Mouse (Mus musculus): ENCODE results near the gene Dmtf1.
"Not testable (repeated sequence)": the region's sequence is repeated elsewhere in the genome, so short reads cannot be mapped to it uniquely, and the experiment has no call there.

The Dmtf1 gene

DNA sequence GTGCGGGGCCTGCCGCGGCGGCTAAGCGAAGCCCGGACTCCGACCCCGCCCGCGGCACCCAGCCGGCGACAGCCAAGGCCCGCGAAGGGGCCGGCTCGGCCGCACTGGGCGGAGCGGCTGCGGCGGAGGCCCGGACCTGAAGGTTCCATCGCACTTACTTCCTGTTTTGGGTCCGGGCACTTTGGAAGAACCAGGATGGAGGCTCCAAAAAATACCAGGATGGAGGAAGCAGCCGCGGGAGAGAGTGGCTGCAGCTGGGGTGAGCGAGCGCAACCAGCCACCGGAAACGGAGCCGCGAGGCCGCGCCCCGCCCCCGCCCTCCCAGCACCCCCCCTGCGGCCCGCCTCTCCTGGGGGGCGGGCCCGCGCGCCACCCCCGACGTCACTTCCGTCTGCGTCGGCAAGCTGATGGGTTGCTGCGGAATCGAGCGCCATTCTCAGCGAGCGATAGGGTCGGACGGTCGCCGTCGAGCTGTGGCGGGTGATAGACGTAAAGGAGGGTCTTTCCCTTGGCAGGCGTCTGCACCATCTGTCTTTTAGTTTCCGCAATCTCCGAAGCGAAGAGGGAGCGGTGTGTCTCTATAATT is at the start of gene Dmtf1:
Gene Dmtf1 (minus strand): TSS at position 321 of the 586 bp plus-strand sequence.
- DNase-seq (ENCODE audit: low read depth, low spot score): peak; percentile 94

DNA sequence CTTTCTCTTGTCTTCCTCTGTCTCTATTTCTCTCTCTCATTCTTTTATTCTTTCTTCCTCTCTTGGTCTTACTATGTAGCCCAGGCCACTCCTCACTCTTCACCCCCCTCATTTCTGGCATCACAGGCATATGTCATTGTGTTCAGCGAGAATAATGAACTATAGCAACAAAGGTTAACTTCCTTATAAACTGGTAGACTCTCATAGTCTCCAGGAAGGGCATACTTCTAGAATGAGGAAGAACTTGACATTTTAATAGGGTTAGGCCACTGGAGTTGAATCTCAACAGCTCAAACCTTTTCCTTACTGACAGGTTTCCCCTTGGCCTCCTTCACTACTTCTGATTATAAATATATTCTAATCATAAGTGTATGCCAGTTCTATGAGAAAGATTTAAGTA is 24.9 kb upstream of the Dmtf1 start:
- DNase-seq (ENCODE audit: low read depth, low spot score): no peak

DNA sequence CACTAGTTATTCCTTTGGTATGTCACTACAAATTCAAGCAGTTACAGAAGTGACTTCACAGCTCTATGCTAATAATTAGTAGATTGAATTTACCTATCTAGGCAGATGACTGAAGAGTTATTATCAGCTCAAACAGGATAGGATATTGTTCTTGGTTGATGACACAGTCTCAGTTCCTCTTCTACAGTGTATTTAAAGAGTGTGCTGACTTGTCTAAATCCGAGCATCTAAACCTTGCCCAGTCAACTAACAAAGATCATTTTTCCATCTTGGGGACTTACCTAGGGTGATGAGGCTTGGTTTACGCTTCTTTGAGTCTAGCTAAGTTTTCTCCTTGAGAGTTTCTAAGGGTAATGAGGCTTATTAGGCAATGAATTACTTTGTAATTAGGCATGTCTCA is 11.7 kb upstream of the Dmtf1 start:
- peak; percentile 62 for DNase-seq (ENCODE audit: low read depth, low spot score)

DNA sequence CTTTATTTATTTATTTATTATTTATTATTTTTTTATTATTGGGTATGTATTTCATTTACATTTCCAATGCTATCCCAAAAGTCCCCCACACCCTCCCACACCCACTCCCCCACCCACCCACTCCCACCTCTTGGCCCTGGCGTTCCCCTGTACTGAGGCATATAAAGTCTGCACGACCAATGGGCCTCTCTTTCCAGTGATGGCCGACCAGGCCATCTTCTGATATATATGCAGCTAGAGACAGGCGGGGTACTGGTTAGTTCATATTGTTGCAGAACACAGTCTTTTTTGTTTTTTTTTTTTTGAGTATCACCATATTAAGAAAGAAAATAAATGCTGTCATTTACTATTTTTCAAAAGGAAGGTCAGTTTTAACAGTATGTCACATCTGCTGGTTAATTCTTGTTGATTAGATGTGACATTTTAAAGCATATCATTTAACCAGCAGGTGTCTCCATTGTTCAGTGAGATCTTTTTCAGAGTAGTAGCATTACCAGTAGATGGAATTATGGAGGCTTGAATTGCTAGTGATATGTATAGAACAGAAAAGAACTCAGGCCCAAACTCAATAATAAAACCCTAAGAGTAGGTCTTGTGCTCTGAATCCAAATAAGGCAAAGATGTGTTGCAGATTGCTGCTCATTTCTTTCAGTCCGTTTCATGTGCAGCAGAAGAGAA is 7.9 kb upstream of the Dmtf1 start:
- DNase-seq (ENCODE audit: low read depth, low spot score): peak; percentile 48

DNA sequence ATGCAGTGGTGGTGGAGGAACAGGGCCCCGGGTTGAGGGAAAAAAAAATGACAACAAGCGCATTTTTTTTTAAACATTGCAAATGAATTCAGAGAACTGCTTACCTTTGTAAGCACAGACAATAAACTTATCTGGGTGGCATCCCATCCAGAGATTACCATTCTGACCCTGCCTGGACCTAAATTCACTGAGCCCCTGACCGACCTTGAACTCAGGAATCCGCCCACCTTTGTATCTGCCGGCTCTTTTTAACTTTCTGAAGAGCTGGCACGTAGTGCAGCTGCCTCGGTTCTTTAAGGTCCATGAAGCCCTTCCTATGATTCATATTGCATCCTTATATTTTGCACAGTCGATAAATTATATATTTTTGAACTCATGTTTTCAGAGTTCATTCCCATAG is 4.8 kb upstream of the Dmtf1 start:
- no peak for DNase-seq (ENCODE audit: low read depth, low spot score)

DNA sequence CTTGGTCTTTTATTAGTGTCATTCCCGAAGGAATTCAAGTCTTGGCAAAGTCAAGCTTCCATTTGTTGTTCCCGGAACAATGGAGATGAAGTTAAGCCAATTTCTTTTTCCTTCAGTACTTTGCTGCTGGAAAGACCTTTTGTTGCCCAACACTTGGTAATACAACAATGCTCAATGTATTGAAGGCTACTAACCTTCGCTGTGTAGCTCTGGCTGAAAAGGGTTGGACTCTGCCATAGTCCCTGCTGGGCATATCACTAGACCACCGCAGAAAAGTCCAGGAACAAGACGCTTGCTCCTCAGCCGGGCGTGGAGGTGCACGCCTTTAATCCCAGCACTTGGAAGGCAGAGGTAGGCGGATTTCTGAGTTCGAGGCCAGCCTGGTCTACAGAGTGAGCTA is 3.6 kb upstream of the Dmtf1 start:
- DNase-seq (ENCODE audit: low read depth, low spot score): not testable (repeated sequence)

DNA sequence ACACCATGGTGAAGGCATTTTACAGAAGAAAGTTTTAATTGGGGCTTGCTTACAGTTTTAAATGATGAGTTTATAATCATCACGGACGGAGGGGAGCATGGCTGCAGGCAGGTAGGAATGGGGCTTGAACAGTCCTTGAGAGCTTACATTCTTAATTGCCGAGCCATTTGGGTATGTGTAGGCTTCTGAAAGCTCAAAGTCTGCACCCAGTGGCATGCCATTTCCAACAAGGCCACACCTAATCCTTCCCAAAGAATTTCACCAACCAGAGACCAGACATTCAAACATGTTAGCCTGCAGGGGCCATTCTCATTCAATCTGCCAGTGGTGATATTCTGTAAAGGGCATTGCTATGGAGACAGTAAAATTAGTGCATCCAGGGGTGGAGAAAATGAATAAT is 1.8 kb upstream of the Dmtf1 start:
- no peak for DNase-seq (ENCODE audit: low read depth, low spot score)

DNA sequence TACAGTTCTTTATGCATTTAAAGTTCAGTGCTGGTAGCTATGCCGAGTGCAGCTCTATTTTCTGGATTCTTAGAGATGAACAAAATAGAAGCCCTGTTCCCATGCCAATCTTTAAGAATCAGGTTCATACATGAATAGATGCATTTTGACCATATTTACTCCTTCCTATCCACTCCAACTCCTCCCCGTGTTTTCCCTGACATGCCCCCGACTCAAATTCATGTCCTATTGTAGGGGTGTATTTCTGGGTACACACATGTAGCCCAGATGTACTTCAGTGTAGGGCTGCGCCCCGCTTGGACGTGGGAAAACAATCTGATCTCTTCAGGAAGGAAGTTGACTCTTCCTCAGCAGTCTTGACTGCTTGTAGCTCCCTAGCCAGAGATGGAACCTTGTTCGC is 512 bp upstream of the Dmtf1 start:
- no peak for DNase-seq (ENCODE audit: low read depth, low spot score)

DNA sequence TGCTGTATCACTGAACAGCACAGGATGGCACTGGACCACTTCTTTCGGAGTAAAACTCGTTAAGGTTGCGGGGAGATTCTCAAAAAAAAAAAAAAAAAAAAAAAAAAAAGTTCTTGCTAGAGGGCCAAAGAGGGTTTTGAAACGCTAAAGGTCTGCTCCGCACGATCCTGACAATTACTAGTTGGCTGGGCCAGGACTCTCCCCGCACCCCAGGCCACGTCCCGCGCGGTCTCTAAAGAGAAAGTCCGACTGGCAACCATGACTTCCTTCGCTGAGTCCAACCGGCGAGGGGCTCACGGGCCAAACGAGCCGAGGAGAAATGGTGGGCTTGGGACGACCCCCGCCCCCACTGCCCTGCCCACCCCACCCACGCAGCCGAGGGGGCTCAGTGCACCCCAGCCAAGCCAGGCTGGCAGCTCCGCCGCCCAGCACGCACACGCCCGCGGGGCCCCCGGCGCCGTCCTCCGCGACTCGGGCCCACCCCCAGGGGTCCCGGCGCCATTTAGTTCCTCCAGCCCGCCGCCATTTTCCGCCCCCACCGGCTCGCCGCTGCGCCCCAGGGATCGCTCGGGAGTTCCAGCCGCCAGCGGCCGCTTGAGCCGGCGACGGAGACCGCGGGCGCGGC is 633 bp downstream of the Dmtf1 start:
- peak; percentile 54 for DNase-seq (ENCODE audit: low read depth, low spot score)

DNA sequence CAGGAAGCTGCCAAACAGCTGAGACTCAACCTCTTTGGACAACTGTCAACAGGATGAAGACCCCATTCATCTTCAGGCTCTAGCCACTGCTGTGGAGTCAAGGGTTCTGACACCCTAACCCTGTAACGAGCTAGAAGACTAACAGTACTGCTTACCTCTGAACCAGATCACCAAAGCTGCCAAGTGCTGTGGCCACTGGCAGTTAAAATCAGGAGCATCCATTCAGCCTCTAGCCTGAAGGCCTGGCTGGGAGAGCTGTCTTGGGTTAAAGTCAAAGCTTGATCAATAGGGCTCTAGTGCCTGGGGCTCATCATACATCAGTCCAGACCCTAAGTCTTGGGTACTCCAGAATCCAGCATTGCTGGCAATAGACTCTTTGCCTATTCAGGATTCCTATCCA is 4.2 kb downstream of the Dmtf1 start:
- no peak for DNase-seq (ENCODE audit: low read depth, low spot score)

DNA sequence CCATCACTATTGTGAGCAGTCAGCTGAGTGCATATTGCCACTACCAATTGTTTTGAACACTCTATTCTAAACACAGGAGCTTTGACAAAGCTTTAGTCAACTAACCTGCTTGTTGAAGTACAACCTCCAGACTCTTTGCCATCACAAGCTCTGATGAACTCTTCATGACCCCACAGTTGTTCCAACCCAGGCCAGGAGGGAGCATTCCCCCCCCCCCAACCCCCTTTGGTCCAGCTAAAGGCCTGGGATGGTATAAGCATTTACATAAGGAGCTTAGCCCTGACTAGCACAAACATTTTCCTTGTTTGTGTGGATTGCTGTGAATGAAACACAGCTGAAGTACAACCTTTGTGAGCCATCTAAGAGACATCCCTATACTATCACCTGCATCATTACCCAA is 4.8 kb downstream of the Dmtf1 start:
- DNase-seq (ENCODE audit: low read depth, low spot score): no peak

DNA sequence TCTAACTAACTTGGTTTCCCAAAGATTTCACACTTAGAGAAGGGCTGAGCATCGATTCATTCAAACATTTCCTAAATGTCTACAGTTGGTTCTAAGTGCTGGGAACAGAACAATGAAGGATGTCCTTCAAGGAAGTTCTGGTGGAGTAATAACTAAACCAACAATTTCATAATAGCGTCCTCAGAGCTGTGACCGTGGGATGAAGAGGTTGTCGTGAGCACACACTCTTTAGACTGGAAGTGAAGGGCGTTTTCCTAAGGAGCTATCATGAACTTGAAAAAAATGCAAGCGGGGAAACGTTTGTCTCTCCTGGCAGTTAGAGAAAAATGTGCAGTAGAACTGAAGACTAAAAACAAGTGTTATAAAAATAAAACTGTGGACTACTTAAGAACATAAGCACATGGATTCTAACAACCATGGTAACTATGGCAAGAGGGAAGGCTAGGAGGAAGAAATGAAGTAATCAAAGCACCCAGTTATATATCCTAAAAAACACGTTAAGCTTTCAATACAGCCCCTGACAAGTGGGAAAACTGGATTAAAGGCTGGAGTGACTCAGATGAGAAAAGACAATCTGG is 12.2 kb downstream of the Dmtf1 start:
- DNase-seq (ENCODE audit: low read depth, low spot score): no peak

DNA sequence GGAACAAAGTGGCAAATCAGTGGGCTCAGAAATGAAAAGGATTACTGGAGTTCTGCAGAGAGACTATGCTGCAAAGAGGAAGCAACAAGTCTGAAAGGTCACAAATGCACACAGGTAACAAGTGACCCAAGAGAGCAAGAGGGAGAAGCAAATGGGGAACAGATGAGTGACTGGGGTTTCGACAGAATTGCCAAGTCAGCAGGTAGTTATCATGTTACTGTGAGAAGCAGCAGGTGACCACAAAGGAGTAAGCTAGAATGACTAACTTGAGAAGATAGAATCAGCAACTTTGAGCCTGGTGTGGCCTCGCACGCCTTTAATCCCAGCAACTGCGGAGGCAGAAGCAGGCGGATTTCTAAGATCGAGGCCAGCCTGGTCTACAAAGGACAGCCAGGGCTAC is 19.2 kb downstream of the Dmtf1 start:
- no peak for DNase-seq (ENCODE audit: low read depth, low spot score)

DNA sequence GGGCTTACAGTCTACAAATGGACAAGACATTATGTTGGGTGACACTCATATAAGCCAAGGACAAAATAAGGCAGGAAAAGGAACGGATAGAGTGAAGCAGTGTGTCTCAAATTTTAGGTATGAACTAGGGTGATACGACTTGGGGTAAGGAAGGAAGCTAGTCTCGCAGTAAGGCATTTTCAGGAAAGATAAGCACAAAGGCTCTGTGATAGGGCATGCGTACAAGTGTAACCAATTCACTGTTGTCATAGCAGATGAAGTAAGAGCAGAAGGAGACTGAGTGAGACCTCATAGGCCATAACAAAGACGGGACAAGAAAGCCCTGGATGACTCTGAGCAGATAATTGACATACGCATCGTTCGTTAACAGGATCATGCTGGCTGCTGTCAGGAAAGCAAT is 20.9 kb downstream of the Dmtf1 start:
- no peak for DNase-seq (ENCODE audit: low read depth, low spot score)

DNA sequence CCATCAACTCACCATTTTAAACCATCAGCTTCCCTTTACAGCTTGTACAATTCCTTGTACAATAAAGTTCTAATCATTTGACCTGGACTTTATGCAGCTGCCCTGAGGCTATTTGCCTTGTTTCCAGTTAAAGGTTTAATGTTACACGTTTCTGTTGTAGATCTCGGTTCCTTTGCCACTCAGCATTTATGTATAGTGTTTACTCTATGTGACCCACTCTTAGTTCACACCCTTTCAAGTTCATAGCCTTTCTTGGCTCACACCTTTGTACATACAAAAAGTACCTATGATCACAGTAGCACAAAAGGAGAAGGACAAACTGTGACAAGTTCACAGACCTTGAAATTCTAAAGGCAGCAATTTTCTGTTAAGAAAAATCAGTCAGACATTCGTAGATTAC is 26.0 kb downstream of the Dmtf1 start:
- no peak for DNase-seq (ENCODE audit: low read depth, low spot score)

DNA sequence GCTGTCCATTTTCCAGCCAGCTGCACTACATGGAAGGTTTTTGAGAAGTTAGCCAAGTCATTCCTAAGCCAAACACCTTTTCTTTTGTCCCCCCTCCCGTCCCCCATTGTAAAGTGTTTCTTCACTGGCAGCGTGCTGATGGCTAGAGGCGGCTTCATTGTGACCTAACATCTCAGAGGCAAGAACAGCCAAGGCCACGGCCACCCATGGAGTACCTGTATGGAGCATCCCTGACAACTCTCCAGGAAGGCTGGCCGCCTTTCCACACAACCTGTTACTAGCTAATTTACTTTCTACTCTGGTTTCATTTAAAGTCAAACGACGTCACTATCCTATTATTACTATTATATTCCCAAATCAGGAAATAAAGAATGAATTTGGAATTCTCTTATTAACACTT is 29.8 kb downstream of the Dmtf1 start:
- no peak for DNase-seq (ENCODE audit: low read depth, low spot score)

DNA sequence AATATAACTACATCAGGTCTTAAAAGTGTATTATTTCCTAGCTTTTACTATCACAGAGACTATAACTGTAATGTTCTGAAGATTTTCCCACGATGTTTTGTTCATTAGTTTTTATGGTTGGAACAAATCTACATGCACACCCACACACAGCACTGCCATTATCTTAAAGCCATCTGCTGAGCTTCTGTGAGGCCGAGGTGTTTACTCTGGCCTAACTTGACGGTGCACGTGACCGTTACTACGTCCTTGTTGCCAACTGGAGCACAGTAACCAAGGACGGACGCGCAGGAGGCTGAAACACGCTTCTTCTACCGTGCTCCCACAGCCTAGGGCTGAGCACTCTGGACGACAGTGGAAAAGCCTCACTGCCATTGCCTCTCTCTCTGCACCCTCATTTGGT is 33.0 kb downstream of the Dmtf1 start:
- DNase-seq (ENCODE audit: low read depth, low spot score): no peak

DNA sequence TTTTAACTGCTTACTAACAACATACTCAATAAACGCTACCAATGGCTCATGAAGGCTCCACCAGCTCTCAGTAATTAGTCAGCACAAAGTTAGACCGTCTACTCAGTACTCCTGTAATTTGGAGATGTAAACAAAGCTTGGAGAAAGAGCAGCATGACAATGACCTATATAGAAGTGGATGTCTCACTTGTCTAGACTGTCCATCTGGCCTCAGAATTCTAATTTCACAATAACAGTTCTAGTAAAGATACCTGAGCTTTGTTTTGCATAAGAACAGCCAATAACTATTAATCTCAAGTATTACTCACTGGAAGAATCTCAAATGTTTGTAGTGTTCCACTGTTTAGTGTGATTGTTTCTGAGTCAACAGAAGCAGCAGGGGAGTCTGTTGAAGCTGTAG is 37.4 kb downstream of the Dmtf1 start:
- no peak for DNase-seq (ENCODE audit: low read depth, low spot score)

DNA sequence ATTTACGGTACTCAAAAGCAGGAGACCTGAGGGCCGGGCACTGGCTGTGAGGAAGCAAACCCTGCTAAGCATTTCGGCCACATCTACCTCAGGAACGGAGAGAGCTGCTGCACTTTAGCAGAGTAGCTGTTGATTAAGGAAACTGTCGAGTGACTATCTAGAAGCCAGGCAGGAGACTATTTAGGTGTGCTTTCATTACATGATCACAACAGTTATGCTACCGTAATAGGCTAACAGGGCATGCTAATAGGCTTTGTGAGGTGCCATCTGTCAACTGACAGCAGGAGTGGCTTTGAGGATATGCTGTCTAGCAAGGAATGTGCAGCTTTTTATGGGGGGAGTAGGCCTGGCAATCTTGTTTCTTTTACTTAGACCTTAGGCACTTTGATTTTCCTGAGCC is 47.4 kb downstream of the Dmtf1 start:
- no peak for DNase-seq (ENCODE audit: low read depth, low spot score)

DNA sequence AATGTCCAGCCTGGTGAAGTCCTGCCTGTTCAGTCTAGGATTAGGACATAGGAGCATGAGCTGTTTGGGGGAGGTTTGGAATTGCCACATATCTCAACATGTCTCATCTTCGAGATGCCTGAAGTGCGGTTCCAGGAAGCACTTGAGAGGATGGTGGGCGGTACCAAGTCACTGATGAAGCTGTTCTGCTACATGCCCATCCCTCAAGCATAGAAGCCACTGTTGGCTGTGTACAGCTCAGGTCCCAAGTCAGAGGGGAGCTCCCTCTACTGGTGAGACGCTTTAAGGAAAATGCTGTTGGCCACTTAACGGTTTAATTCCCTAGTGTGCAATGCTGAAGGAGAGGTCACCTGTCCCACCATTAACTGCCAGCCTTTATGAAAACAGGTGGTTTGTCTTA is 49.8 kb downstream of the Dmtf1 start:
- peak; percentile 81 for DNase-seq (ENCODE audit: low read depth, low spot score)

DNA sequence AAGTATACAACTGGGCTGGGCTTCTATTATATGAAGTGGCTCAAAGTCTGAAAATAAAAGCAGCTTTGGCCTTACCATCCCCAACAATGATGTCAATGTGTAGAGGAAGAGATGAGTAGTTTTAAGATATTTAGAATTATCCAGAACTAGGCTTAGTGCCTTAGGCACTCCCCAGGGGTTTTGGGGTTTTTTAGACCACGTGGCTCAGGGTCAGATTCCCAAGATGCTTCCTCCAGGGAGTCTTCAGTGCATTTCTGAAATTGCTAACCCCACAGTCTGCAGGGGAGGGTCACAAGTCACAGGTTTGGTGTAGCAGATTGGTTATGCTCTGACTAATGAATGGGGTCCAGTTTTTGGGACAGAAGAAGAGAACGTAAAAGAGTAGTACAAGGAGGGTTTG is 50.3 kb downstream of the Dmtf1 start:
- no peak for DNase-seq (ENCODE audit: low read depth, low spot score)

DNA sequence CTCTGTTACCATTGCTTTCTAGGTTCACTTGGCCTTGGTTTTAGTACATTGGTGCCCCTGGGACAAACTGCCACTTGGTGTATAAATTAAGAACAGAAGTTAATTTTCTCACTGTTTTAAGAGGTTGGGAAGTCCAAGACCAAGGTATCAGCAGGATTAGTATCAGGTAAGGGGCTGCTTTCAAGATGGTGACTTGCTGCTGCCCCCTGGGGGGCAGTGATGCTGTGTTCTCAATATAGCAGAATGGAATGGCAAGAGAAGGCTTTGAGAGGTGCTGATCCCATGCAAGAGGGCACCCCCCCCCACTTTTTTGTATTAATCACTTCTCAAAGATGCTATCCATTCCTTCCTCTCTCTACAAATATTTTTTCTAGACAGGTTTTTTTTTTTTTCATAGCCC is 52.0 kb downstream of the Dmtf1 start:
- DNase-seq (ENCODE audit: low read depth, low spot score): peak; percentile 44

DNA sequence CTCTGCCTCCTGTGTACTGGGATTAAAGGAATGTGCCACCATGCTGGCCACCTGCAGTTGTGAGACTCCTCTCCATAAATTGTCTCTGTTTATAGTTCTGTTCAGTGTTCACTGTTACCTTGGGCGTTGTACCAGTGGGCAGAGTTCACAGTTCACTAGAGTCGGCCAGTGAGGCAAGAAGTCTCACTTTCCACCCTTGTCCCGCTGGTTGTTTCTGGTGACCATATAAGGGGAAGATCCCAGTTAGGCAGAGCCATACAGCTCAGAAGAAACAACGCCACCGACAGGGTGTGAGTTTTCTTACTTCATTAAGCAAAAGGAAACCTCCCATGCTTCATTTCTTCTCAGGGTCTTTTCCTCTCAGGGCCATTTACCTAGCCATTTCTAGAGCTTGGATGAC is 53.1 kb downstream of the Dmtf1 start:
- DNase-seq (ENCODE audit: low read depth, low spot score): peak; percentile 45
